Mouse (Mus musculus): ENCODE results near the gene Ptprn.

Ptprn gene

GRCm38 (mm10) chr1:75264091-75264880 is at the start of gene Ptprn:
Gene Ptprn, minus strand, starts transcription at chr1:75264502.
- in situ Hi-C loops (cut with MboI; ENCODE audit: low sequenced_read_pairs): no loop called here

GRCm38 (mm10) chr1:75311694-75312093 is 47.4 kb upstream of the Ptprn start:
- in situ Hi-C loops (cut with MboI; ENCODE audit: low sequenced_read_pairs): no loop called here

DNA sequence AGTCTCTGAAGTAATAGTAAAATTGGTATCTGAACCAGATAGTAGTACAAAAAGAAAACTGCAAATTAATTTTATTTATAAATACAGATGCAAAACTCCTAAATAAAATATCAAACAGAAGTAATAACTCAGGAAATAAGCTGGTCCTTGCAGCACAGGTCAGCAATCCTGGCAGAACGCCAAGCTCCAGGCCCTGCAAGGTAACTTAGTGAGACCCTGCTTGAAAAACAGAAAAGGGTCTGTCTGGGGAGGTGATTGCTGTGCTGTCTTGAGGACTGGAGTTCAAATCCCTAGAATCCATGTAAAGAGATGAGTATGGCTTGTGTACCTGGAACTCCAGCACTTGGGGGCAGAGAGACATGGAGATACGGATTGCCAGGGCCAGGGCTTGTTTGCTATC is 40.4 kb upstream of the Ptprn start:
- in situ Hi-C loops (cut with MboI; ENCODE audit: low sequenced_read_pairs): no loop called here

- in situ Hi-C loops (cut with MboI; ENCODE audit: low sequenced_read_pairs): no loop called here
Observed at GRCm38 (mm10) chr1:75294294-75294693, 30.0 kb upstream of the Ptprn start.

DNA sequence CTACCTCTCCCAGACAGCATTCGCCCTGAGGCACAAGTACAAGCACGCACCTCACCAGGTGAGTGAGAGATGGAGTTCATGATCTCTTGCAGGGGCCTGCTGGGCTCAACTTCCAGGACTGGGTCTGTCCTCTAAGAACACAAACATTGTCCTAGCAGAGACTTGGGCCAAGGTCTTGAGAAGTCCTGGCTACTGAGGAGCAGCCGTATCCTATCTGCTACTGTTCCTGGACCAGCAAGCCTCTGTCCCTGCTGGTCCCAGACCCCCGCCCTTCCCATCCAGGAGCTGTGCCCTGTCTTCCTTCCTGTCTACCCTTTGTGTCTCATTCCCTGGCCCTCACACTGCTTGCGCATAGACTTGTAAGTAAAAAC is 29.0 kb upstream of the Ptprn start:
- in situ Hi-C loops (cut with MboI; ENCODE audit: low sequenced_read_pairs): no loop called here

- in situ Hi-C loops (cut with MboI; ENCODE audit: low sequenced_read_pairs): no loop called here
Observed at GRCm38 (mm10) chr1:75292476-75293330, 28.4 kb upstream of the Ptprn start.

DNA sequence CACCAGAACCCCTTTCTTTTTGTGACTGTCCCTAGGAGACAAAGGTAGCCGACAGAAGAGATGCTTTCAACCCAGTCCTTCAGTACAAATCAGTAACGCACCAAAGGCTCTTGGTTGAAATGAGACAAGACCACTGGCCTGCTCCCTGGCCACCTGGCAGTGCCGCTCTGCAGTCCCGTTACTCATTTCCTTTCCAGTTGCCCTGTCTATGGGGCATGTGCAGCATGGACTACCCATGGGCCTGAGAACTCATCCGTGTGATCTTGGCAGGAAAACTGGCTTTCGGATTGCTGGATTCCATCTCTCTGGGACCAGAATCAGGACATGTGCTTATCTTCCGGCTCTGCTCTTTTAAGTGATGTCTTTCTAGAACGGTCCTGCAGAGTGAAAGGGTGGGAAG is 27.0 kb upstream of the Ptprn start:
- in situ Hi-C loops (cut with MboI; ENCODE audit: low sequenced_read_pairs): no loop called here

DNA sequence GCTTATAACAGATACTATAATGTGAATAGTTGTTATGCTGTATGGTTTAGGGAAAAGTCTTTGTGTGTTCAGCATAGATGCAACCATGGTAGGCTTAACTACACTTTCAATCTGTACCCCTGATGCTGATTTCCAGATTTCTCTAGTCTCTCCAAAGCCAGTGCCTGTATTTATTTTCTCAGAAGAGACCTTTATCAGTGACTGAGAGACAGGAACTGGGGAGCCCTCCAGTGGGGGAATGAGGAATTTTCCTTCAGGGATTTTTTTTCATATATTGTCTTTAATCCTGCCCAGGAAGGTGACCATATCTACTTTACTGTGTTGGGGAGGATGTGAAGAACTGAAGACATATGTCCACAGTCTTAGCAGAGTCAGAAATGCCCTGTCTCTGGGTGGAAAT is 26.3 kb upstream of the Ptprn start:
- in situ Hi-C loops (cut with MboI; ENCODE audit: low sequenced_read_pairs): no loop called here

DNA sequence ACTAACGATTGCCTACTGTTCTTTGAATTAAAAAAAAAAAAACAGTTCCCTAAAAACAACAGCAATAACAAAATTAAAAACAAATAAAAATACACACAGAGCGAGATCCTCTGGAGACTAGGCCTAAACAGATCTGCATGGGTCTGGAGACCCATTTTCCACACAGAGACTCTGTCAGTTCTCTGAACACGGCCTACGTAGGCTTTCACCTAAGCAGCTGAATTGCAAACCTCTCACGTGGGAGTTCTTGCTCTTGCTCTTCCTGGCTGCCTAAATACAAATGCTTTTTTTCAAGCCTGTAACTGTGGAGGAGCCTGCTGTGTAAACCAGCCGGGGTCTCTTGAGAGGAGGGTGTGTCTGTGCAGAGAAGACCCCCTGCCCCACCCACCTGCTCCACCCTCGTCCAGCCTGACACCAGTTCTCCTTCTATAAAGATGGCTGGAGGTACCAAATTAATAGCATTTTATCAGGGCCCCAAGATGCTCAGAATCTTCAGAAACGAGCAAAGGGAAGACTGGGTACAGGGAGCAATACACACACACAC is 25.7 kb upstream of the Ptprn start:
- in situ Hi-C loops (cut with MboI; ENCODE audit: low sequenced_read_pairs): no loop called here

DNA sequence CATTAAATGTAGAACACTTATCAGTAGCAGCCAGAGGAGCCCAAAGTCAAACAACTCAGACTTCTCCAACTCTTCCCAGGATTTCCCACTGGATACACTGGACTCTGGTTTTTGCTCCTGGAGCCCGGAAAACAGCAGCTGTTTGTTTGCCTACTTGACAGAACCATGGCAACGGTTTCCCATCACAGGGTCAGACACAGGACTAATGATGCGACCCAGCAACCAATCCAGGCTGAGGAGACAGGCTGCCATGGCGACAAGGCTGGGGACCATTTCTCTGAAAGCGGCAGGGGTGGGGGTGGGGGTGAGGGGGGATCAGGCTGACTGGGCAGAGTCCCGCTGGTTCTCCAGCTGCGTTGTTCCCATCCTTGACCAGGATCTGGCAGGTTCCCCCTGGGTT is 25.1 kb upstream of the Ptprn start:
- in situ Hi-C loops (cut with MboI; ENCODE audit: low sequenced_read_pairs): no loop called here

GRCm38 (mm10) chr1:75284911-75285310 is 20.6 kb upstream of the Ptprn start:
- in situ Hi-C loops (cut with MboI; ENCODE audit: low sequenced_read_pairs): no loop called here

DNA sequence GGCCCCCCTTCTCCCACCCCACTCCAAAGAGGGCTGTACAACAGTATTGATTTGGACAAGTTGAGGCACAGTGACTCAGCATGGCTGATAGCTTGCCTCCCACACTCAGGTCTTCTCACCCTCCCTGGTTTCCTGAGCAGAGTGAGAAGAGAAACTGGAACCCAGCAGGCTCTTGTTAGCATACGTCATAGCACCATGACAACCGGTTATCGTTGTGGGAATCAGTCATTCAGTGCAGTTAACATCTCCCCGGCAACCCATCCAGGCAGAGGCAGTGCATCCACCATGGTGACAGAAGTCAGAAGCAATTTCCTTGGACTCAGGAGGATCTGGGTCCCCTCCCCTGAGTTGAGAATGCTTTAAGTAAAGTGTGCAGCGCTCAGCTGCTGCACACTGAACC is 18.7 kb upstream of the Ptprn start:
- in situ Hi-C loops (cut with MboI; ENCODE audit: low sequenced_read_pairs): no loop called here

DNA sequence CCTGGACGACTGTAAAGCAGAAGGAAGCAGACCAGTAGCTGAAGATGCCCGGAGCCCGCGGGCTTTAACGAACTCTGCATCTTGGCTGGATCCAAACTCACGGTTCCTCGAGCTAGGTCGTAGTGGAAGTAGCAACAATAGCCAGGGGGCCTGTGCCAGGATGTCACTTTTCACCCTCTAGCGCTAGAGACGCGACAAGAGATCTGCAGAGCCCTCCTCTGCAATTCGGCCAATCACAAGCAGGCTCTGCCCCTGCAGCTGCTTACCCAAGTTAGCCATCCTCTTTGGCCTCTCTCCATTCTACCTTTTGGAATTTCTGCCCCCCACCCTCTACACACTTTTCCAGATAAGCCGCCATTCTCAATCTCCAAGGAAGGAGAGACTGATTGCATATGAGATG is 13.9 kb upstream of the Ptprn start, which contains the start of gene Resp18:
Gene Resp18 (minus strand): TSS at position 188 of the 400 bp plus-strand sequence.
- in situ Hi-C loops (cut with MboI; ENCODE audit: low sequenced_read_pairs): no loop called here

GRCm38 (mm10) chr1:75277195-75278188 is 13.2 kb upstream of the Ptprn start:
- in situ Hi-C loops (cut with MboI; ENCODE audit: low sequenced_read_pairs): no loop called here

DNA sequence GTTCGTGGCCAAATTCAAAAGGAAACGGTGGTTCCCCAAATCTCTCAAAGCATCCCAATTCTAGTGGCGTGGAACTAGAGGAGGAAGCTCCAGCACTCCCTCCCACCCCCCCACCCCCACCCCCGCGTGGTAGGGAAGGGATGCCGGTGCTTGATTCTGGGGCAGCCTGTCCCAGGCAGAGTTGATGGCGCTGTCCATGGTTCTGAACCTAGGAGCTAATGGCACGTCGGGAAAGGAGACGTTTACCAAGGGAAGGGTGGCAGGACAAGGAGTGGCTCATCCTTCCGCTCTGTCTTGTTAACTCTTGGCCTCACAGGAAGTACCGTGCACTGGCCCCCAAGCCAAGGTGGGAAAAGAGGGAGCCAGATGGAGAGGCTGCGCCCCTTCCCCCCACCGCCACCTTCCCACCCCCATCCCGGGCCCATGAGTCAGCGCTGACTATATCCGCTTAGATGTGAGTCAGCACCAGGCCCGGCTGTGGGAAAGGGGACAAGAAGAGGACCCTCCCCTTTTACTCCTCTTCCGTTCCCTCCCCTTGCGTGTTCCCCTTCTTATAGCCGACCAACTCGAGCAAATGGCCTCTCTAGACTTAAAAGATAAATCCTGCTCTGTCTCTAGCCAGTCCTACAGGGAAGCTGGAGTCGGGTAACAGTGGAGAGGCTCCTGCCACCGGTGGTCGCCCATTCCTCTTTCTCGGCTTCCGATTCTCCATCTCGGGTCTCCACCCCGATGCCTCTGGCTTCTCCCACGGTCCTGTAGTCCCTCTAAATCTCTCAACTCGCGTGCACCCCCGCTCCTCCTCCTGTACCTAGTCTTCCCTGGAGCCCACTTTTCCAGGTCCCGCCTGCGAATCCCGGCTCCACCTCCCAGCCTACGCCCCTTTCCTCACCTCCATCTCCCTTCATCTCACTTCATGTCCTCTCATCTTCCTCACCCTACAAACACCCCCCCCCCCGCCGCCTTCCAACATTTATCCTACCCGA is 1.0 kb downstream of the Ptprn start:
- in situ Hi-C loops (cut with MboI; ENCODE audit: low sequenced_read_pairs): no loop called here

DNA sequence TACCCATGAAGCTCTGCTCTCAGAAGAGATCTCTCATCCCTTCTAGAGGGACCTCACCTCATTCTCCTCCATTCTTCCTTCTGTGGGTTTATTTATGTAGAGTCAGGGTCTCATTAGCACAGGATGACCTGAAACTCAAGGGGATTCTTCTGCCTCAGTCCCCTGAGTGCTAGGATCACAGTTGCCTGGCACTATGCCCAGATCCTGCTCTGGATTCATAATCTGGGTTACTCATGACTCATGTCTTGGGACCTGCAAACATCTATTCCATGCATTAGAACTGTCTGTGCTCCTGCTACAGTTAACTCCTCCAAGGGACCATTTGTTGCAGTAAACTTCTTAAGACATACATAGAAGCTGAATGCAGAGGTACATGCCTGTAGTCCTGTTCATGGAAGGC is 3.0 kb downstream of the Ptprn start:
- in situ Hi-C loops (cut with MboI; ENCODE audit: low sequenced_read_pairs): no loop called here

DNA sequence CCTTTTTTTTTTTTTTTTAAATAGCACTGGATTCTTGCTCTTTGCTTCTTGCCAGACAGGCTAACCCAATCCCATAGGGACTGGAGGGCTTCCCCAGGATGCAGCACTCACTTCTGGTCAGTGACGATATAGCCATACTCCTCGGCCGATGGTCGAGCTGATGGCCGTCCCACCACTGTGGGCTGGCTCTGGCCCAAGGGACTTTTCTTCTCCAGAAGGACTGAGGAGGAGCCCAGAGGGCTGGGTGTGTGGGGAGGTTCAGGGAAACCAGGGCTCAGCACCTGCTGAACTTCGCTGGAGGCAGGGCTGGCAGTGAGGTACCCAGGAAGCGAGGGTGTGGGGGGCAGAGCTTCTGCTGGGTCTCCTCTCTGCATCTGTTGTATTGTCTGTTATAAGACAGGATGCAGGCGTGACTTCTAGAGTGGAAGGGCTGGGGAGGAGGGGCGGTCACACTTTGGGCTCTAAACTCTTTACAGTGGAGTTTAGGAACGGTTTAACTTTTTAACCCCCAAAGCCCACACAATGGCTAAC is 8.7 kb downstream of the Ptprn start:
- in situ Hi-C loops (cut with MboI; ENCODE audit: low sequenced_read_pairs): no loop called here

DNA sequence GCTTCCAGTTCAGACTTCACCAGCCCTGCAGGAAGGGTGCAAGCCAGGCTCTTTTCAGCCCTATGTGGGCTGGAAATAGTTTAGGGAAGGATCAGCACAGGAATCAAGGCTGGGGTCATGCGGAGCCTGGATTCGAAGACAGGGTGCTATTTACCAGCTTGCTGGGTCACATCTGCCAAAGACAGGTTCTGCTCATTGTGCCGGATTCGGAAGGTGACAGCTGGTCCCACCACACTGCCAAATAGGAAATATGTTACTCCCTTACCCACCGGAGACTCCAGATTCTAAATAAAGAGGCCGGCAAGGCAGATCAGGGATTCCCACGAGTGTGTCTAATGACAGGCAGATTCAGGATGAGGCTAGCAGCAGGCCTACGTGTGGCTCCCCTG is 9.7 kb downstream of the Ptprn start:
- in situ Hi-C loops (cut with MboI; ENCODE audit: low sequenced_read_pairs): no loop called here

Data from CH12F3 (cell line).